In genomic region chr8:70488931-70489470, GRCm38 (mm10) we compare ENCODE assay signal across 8 mouse cellular contexts. TPM values are rescaled to one million over a fixed set of nuclear protein-coding genes. Genes with fewer than 3 reads are reported as not detected.
DNase-seq lines count a peak whose midpoint lies in the region; ATAC-seq and TF ChIP-seq lines count a peak whose summit lies in the region.

No protein-coding gene starts in this region.

- H3K27me3 ChIP-seq in kidney, postnatal 0 days (ENCODE audit: insufficient read depth, low read length): peaks cover 74% of the 10 kb centered on the region
- peaks cover 87% of the 10 kb centered on the region for H3K27me3 ChIP-seq in embryonic facial prominence, embryonic 12.5 days
- peaks cover 85% of the 10 kb centered on the region for H3K27me3 ChIP-seq in intestine, embryonic 16.5 days (replicated peaks; ENCODE audit: control insufficient read depth, insufficient read depth, low read length)
- peaks cover 92% of the 10 kb centered on the region for H3K27me3 ChIP-seq in neural tube, embryonic 11.5 days (ENCODE audit: control insufficient read depth, insufficient read depth, low read length)

- DNase-seq in kidney, postnatal 0 days (ENCODE audit: low spot score): no peak
- no peak for DNase-seq in kidney, postnatal 25 days
- DNase-seq in neural tube, embryonic 11.5 days (ENCODE audit: low spot score): no peak
- DNase-seq in ovary, adult 18-20 months (ENCODE audit: low spot score): no peak
- no peak for DNase-seq in cerebellum, postnatal 14 days
- DNase-seq in layer of hippocampus, adult 11-12 months (ENCODE audit: low spot score): no peak

- WGBS in kidney, postnatal 0 days: 4% methylated on average over 14 of the region's 14 CpGs
- WGBS in embryonic facial prominence, embryonic 12.5 days: under 1% methylated on average over 14 of the region's 14 CpGs
- 3% methylated on average over 14 of the region's 14 CpGs for WGBS in intestine, embryonic 16.5 days
- WGBS in neural tube, embryonic 11.5 days: 2% methylated on average over 14 of the region's 14 CpGs

- H3K4me3 ChIP-seq in kidney, postnatal 0 days (replicated peaks; ENCODE audit: low read depth, low read length): peak overlapping the region; percentile 26
- peak overlapping the region; percentile 30 for H3K4me3 ChIP-seq in embryonic facial prominence, embryonic 12.5 days
- H3K4me3 ChIP-seq in intestine, embryonic 16.5 days (ENCODE audit: low read length): peak overlapping the region; percentile 44
- H3K4me3 ChIP-seq in neural tube, embryonic 11.5 days (ENCODE audit: low read depth, low read length): peak overlapping the region; percentile 18; the same call in 1 of the 2 replicates

- H3K27ac ChIP-seq in kidney, postnatal 0 days: no peak overlapping the region
- peak overlapping the region; percentile 31 for H3K27ac ChIP-seq in embryonic facial prominence, embryonic 12.5 days
- H3K27ac ChIP-seq in intestine, embryonic 16.5 days (ENCODE audit: low read length): no peak overlapping the region
- H3K27ac ChIP-seq in neural tube, embryonic 11.5 days (ENCODE audit: low read depth, low read length): no peak overlapping the region

- H3K4me1 ChIP-seq in kidney, postnatal 0 days (replicated peaks; ENCODE audit: insufficient read depth, low read length): peaks cover 32% of the 10 kb centered on the region
- H3K4me1 ChIP-seq in embryonic facial prominence, embryonic 12.5 days: peaks cover 73% of the 10 kb centered on the region
- peaks cover 41% of the 10 kb centered on the region for H3K4me1 ChIP-seq in intestine, embryonic 16.5 days (ENCODE audit: control insufficient read depth, insufficient read depth, low read length)
- peaks cover 32% of the 10 kb centered on the region for H3K4me1 ChIP-seq in neural tube, embryonic 11.5 days (ENCODE audit: control insufficient read depth, insufficient read depth, low read length)

- no peaks in the 10 kb centered on the region for H3K36me3 ChIP-seq in kidney, postnatal 0 days (ENCODE audit: insufficient read depth, low read length)
- H3K36me3 ChIP-seq in embryonic facial prominence, embryonic 12.5 days: no peaks in the 10 kb centered on the region
- no peaks in the 10 kb centered on the region for H3K36me3 ChIP-seq in intestine, embryonic 16.5 days (ENCODE audit: control insufficient read depth, insufficient read depth, low read length)
- no peaks in the 10 kb centered on the region for H3K36me3 ChIP-seq in neural tube, embryonic 11.5 days (ENCODE audit: control insufficient read depth, insufficient read depth, low read length)

- no peak for TF ChIP-seq CTCF in kidney, postnatal 0 days (IDR thresholded peaks at IDR 0.05; ENCODE audit: low read depth)

- ATAC-seq in kidney, postnatal 0 days (replicated peaks; ENCODE audit: low FRiP score, low read depth): no peak
- ATAC-seq in embryonic facial prominence, embryonic 12.5 days (ENCODE audit: insufficient number of reproducible peaks, insufficient read depth, low FRiP score, low TSS enrichment): no peak
- ATAC-seq in intestine, embryonic 16.5 days: no peak
- no peak for ATAC-seq in neural tube, embryonic 11.5 days (ENCODE audit: insufficient read depth, low FRiP score, low TSS enrichment)

- H3K4me2 ChIP-seq in kidney, postnatal 0 days (ENCODE audit: low read length): peak overlapping the region; percentile 61
- H3K4me2 ChIP-seq in embryonic facial prominence, embryonic 12.5 days (replicated peaks): peak overlapping the region; percentile 72
- peak overlapping the region; percentile 55 for H3K4me2 ChIP-seq in intestine, embryonic 16.5 days (ENCODE audit: low read depth, low read length)
- H3K4me2 ChIP-seq in neural tube, embryonic 11.5 days (ENCODE audit: low read depth): peak overlapping the region; percentile 43

- no peak overlapping the region for H3K9ac ChIP-seq in kidney, postnatal 0 days (ENCODE audit: low read depth, low read length)
- peak overlapping the region; percentile 36; the same call in 1 of the 2 replicates for H3K9ac ChIP-seq in embryonic facial prominence, embryonic 12.5 days
- H3K9ac ChIP-seq in intestine, embryonic 16.5 days (ENCODE audit: low read depth, low read length): 0 out of 2 replicates have a peak overlapping the region, but pooled peaks have one; percentile 15
- H3K9ac ChIP-seq in neural tube, embryonic 11.5 days (ENCODE audit: low read length): no peak overlapping the region

- H3K9me3 ChIP-seq in kidney, postnatal 0 days (replicated peaks; ENCODE audit: low read length): no peaks in the 10 kb centered on the region
- no peaks in the 10 kb centered on the region for H3K9me3 ChIP-seq in embryonic facial prominence, embryonic 12.5 days
- no peaks in the 10 kb centered on the region for H3K9me3 ChIP-seq in intestine, embryonic 16.5 days (ENCODE audit: control insufficient read depth, low read length)
- no peaks in the 10 kb centered on the region for H3K9me3 ChIP-seq in neural tube, embryonic 11.5 days (ENCODE audit: control insufficient read depth, low read length)

RNA-seq across cellular contexts. Expression of gene Tmem59l, which starts 1.8 kb away (rescaled TPM):
- 3.0 and 3.5 TPM in 2 replicates for polyA plus RNA-seq in kidney, postnatal 0 days (2015; fragmentation: Nextera tagmentation; extraction: Ambion mirVana)
- 27.1 and 29.6 TPM in 2 replicates for polyA plus RNA-seq in embryonic facial prominence, embryonic 12.5 days (2016; fragmentation: Nextera tagmentation; extraction: Ambion mirVana)
- 2.9 and 3.3 TPM in 2 replicates for polyA plus RNA-seq in intestine, embryonic 16.5 days (2015; fragmentation: Nextera tagmentation; extraction: Ambion mirVana)
- 19.3 and 20.7 TPM in 2 replicates for polyA plus RNA-seq in neural tube, embryonic 11.5 days (2014; fragmentation: Nextera tagmentation; extraction: Ambion mirVana)

RNA-seq across cellular contexts. Expression of gene Crlf1, which starts 4.0 kb away (rescaled TPM):
- 31.3 and 33.7 TPM in 2 replicates for polyA plus RNA-seq in kidney, postnatal 0 days (2015; fragmentation: Nextera tagmentation; extraction: Ambion mirVana)
- 70.1 and 74.4 TPM in 2 replicates for polyA plus RNA-seq in embryonic facial prominence, embryonic 12.5 days (2016; fragmentation: Nextera tagmentation; extraction: Ambion mirVana)
- polyA plus RNA-seq in intestine, embryonic 16.5 days (2015; fragmentation: Nextera tagmentation; extraction: Ambion mirVana): 1.6 and 1.7 TPM in 2 replicates
- polyA plus RNA-seq in neural tube, embryonic 11.5 days (2014; fragmentation: Nextera tagmentation; extraction: Ambion mirVana): 3.4 and 3.7 TPM in 2 replicates

RNA-seq across cellular contexts. Expression of gene Klhl26, which starts 12.2 kb away (rescaled TPM):
- polyA plus RNA-seq in kidney, postnatal 0 days (2015; fragmentation: Nextera tagmentation; extraction: Ambion mirVana): 19.1 and 19.5 TPM in 2 replicates
- 27.7 and 29.6 TPM in 2 replicates for polyA plus RNA-seq in embryonic facial prominence, embryonic 12.5 days (2016; fragmentation: Nextera tagmentation; extraction: Ambion mirVana)
- polyA plus RNA-seq in intestine, embryonic 16.5 days (2015; fragmentation: Nextera tagmentation; extraction: Ambion mirVana): 21.2 and 21.5 TPM in 2 replicates
- 14.6 and 17.0 TPM in 2 replicates for polyA plus RNA-seq in neural tube, embryonic 11.5 days (2014; fragmentation: Nextera tagmentation; extraction: Ambion mirVana)

RNA-seq across cellular contexts. Expression of gene Rex1bd, which starts 17.6 kb away (rescaled TPM):
- polyA plus RNA-seq in kidney, postnatal 0 days (2015; fragmentation: Nextera tagmentation; extraction: Ambion mirVana): 140 TPM in 2 replicates
- polyA plus RNA-seq in embryonic facial prominence, embryonic 12.5 days (2016; fragmentation: Nextera tagmentation; extraction: Ambion mirVana): 145 and 146 TPM in 2 replicates
- 130 and 137 TPM in 2 replicates for polyA plus RNA-seq in intestine, embryonic 16.5 days (2015; fragmentation: Nextera tagmentation; extraction: Ambion mirVana)
- 118 and 132 TPM in 2 replicates for polyA plus RNA-seq in neural tube, embryonic 11.5 days (2014; fragmentation: Nextera tagmentation; extraction: Ambion mirVana)

RNA-seq across cellular contexts. Expression of gene Uba52, which starts 21.6 kb away (rescaled TPM):
- polyA plus RNA-seq in kidney, postnatal 0 days (2015; fragmentation: Nextera tagmentation; extraction: Ambion mirVana): 1,111 and 1,265 TPM in 2 replicates
- 863 and 916 TPM in 2 replicates for polyA plus RNA-seq in embryonic facial prominence, embryonic 12.5 days (2016; fragmentation: Nextera tagmentation; extraction: Ambion mirVana)
- polyA plus RNA-seq in intestine, embryonic 16.5 days (2015; fragmentation: Nextera tagmentation; extraction: Ambion mirVana): 991 TPM in 2 replicates
- 809 and 814 TPM in 2 replicates for polyA plus RNA-seq in neural tube, embryonic 11.5 days (2014; fragmentation: Nextera tagmentation; extraction: Ambion mirVana)

Comparison
In these comparisons a context has a peak if more than half of its experiments do, and no peak if none do; other contexts are left out.
1. H3K9ac ChIP-seq: peak in embryonic facial prominence, embryonic 12.5 days (single experiment) and intestine, embryonic 16.5 days (single experiment); none in kidney, postnatal 0 days (single experiment) and neural tube, embryonic 11.5 days (single experiment).
2. Peak in every context shown above with its lines, with median percentiles within 50 percentile points of each other: H3K4me2 ChIP-seq and H3K4me3 ChIP-seq.